Mouse (Mus musculus) cerebellum, postnatal 36 days (tissue): ENCODE measurements at regions not wholly inside any gene's neighbourhood (a gene's known extent, or its start where the extent isn't known, plus 50 kb on each side); places are given as distances from the start of the nearest gene placed in this dataset.

Experiments used
- DNase-seq, 2 experiments: peaks; one replicate each; pipeline ENCODE4 v3.0.0; 2021 to 2022; ENCODE audit warnings: mixed read lengths in 2 of 2

GRCm38 (mm10) chr4:87718166-87718805, 314.9 kb downstream of the Mllt3 start:
- peak; percentile 9 to 10 for DNase-seq

GRCm38 (mm10) chr4:87715212-87715933, 317.8 kb downstream of the Mllt3 start:
- DNase-seq, result no peak

- DNase-seq, result no peak
These were observed 320.5 kb downstream of the Mllt3 start for GRCm38 (mm10) chr4:87712691-87713090.

- no peak for DNase-seq
These were observed 320.9 kb downstream of the Mllt3 start for GRCm38 (mm10) chr4:87712286-87712685.

- no peak for DNase-seq
These were observed 321.9 kb downstream of the Mllt3 start for GRCm38 (mm10) chr4:87711185-87711827.

- DNase-seq, result no peak
These were observed 324.1 kb downstream of the Mllt3 start for GRCm38 (mm10) chr4:87708981-87709645.

- no peak for DNase-seq
These were observed 325.8 kb downstream of the Mllt3 start for GRCm38 (mm10) chr4:87707386-87707785.

- no peak for DNase-seq
These were observed 330.3 kb downstream of the Mllt3 start for GRCm38 (mm10) chr4:87702834-87703233.

- no peak for DNase-seq
These were observed 330.9 kb downstream of the Mllt3 start for GRCm38 (mm10) chr4:87702290-87702689.

GRCm38 (mm10) chr4:87701024-87701423, 332.1 kb downstream of the Mllt3 start:
- DNase-seq, result no peak

GRCm38 (mm10) chr4:87700508-87700907, 332.7 kb downstream of the Mllt3 start:
- DNase-seq, result no peak

GRCm38 (mm10) chr4:87699586-87699985, 333.6 kb downstream of the Mllt3 start:
- DNase-seq, result no peak

- DNase-seq, result no peak
These were observed 334.4 kb downstream of the Mllt3 start for GRCm38 (mm10) chr4:87698750-87699149.

- DNase-seq, result no peak
These were observed 336.2 kb downstream of the Mllt3 start for GRCm38 (mm10) chr4:87696921-87697320.

- peak; percentile 15 to 21 for DNase-seq
These were observed 337.4 kb downstream of the Mllt3 start for GRCm38 (mm10) chr4:87695811-87696210.

GRCm38 (mm10) chr4:87692741-87693140, 340.4 kb downstream of the Mllt3 start:
- DNase-seq, result no peak

GRCm38 (mm10) chr4:87684952-87685351, 348.2 kb downstream of the Mllt3 start:
- DNase-seq, result no peak

GRCm38 (mm10) chr4:87682783-87683182, 350.4 kb downstream of the Mllt3 start:
- no peak for DNase-seq

- no peak for DNase-seq
These were observed 362.1 kb downstream of the Mllt3 start for GRCm38 (mm10) chr4:87671101-87671500.

- no peak for DNase-seq
These were observed 363.0 kb downstream of the Mllt3 start for GRCm38 (mm10) chr4:87670167-87670566.

- DNase-seq, result no peak
These were observed 363.7 kb downstream of the Mllt3 start for GRCm38 (mm10) chr4:87669480-87669879.

- DNase-seq, result no peak
These were observed 364.9 kb downstream of the Mllt3 start for GRCm38 (mm10) chr4:87668314-87668713.

GRCm38 (mm10) chr4:87667556-87668154, 365.5 kb downstream of the Mllt3 start:
- no peak for DNase-seq
